Mouse (Mus musculus) cortical plate, adult 2 months (tissue): ENCODE results near the gene Nxpe5.

Experiments used
- CTCF ChIP-seq: fragments of 200-500 bp; IDR thresholded peaks from 2 replicates; pipeline ENCODE4 v1.5.1; 2011; ENCODE audit warnings: mild to moderate bottlenecking, control low read depth, low read length; ENCODE audit not compliant: insufficient read depth; ENCODE audit errors: extremely low read depth
- POLR2A ChIP-seq: fragments of 200-500 bp; IDR thresholded peaks from 2 replicates; pipeline ENCODE4 v1.6.1; 2011; ENCODE audit warnings: mild to moderate bottlenecking, low read length, control low read depth; ENCODE audit not compliant: insufficient read depth; ENCODE audit errors: extremely low read depth

DNA sequence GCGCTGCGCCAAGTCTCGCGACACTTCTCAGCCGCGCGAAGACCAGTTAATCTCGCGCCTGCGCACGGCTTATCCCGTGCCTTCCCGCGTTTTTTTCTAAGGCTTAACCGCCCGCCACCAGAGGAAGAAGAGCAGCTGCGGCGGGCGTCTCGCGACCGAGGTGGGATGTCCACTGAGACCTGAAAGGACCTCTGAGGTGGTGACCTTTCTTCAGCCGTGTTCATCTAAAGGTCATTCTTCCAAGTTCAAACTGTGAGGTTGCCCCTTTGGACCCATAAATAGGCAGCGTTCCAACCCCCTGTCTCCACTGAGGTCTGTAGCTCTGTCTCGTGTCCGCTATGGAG is 54.7 kb downstream of the Nxpe5 start:
- TF ChIP-seq POLR2A (no peak), CTCF (no peak)
